Mouse (Mus musculus): ENCODE data around the gene R3hcc1l. TPM values are rescaled to one million over a fixed set of nuclear protein-coding genes. Genes with fewer than 3 reads are reported as not detected.

R3hcc1l gene
- polyA plus RNA-seq, 1 experiment: 0.72 TPM

DNA sequence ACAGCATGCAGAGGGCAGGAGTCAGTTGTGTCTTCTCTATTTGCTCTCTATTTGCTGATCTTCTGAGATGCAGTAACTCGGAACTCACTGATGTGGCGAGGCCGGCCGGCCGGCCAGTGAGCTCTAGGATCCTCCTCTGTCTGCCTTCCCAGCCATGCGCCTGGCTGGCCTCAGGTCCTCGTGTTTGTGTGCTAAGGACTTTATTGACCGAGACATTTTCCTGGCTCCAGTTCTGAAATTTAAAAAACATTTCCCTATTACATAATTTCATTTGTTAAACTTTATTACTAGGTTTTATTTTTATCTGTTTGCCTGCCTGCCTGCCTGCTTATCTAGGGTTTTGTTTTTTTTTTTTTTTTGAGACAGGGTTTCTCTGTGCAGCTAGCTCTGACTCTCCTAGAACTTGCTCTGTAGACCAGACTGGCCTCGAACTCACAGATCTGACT lies 11.5 kb downstream of the R3hcc1l start:
- TF ChIP-seq GATA1 (IDR thresholded peaks at IDR 0.05; ENCODE audit: low read length): no peak

DNA sequence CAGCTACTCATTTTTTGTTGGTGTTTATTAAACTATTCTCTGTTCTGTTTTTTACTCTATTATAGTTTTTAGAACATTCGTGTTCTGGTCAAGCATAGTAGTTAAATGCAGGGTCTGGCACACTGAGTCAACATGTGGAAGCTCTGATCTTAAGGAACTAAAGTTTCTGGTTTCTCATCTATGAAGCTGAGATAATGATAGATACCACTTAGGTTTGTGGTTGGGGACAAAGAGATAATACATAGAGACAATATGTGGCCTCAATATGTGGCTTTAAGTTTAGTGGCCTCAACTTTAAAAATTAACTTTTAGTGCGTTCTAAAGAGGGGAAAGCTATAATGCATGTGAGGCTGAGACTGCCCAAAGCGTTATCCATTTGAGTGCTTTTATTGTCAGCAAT lies 15.9 kb downstream of the R3hcc1l start:
- no peak for TF ChIP-seq GATA1 (IDR thresholded peaks at IDR 0.05; ENCODE audit: low read length)

DNA sequence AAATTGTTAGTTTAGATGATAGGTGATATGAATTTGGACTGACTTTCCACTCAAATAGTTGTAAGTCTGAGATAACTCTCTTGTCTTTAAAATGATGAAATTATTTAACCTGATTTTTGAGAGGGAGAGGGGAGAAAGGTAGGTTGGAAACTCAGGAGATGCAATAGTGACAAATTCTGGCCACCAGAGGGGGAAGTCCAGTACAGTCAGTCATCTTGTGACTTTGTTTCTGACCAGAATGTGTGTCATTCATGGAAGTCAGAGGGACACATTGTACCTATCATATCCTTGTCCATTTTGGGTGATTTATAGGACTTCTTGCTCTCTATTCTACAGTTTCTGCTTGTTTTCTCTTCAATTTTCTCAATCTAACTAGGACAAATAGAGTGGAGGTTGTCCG lies 19.0 kb downstream of the R3hcc1l start:
- no peak for TF ChIP-seq GATA1 (IDR thresholded peaks at IDR 0.05; ENCODE audit: low read length)

DNA sequence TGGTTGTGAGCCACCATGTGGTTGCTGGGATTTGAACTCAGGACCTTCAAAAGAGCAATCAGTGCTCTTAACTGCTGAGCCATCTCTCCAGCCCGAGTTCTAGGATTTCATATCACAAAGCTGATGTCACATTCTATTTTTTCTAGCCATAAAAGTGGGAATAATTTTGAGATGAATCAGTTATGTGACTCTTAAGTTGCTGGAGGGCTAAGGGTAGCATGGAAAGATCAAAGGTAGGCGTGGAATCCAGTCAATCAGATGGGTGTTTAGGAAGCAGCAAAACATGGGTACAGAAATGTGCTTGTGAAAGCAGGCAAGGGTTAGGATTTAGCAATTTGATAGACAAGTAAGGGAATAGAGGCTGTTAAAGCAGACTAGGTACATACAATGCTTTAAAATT lies 20.4 kb downstream of the R3hcc1l start:
- TF ChIP-seq GATA1 (IDR thresholded peaks at IDR 0.05; ENCODE audit: low read length): no peak

DNA sequence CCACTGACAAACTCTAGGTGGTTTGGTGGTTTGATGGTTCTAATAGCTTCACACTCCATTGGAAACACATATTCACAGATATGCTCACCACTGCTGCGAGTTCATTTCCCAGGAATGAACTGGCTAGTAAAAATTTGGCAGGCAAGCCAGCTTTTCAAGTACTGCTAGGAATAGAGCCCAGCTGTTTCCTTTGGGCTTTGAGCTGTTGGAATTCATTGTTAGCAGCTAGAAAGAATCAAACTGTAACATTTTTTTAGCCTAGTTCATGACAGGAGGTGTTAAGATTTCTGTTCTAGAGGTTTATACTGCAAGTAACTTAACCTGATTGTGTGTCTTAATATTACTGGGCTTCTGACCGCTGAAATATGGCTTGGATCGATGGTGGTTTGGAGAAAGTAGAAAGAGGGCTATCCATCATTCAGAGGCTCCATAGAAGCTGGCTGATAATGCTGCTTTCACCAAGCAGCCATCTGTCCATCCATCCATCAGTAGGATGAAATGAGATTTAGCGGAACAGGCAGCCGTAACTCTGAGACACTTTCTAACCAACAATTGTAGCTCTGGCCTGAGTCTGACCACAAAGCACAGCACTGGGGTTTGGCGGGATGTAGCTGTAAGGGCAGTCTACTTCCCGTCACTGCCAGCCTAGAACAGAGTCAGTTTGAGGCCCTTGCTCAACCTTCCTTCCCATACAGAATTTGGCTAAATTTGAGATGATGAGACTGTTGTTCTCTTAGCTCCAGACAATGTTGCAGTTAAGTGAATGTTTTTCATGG lies 21.0 kb downstream of the R3hcc1l start:
- TF ChIP-seq GATA1 (IDR thresholded peaks at IDR 0.05; ENCODE audit: low read length): no peak

DNA sequence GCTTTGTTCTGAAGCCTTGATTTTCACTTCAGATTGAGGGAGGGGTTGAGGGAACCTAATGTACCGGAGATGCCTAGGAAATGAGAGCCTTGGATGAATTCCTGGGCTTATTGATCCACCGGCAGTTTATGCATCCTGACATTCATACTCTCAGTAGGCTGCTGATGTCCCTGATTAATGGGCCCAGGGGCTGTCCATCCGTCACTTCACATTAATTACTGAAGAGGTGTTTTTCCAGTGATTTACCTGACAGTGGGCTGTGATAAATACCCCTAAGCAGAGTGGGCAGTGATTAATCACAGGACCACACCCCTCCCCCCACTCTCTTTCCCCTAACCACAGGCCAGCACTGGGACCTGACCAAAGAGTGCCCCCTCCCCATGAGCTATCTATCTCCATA lies 22.1 kb downstream of the R3hcc1l start:
- TF ChIP-seq GATA1 (IDR thresholded peaks at IDR 0.05; ENCODE audit: low read length): no peak

DNA sequence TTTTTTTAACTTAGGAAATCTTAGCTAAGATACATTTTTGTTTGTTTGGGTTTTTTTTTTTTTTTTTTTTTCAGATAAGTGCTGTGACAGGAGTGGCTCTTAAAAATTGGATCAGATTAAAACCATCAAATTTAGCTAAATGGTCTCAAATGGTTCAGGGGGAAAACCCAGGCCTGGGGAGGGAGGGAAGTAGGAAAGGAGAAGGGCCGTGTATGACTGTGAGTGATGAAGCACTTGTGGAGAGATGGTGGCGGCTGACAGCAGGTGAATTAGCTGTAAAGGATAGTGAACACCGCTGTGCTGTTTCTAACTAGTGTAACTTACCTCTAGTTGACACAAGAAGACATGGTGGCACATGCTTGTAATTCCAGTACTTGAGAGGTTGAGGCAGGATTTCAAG lies 40.1 kb downstream of the R3hcc1l start:
- TF ChIP-seq GATA1 (IDR thresholded peaks at IDR 0.05; ENCODE audit: low read length): no peak

DNA sequence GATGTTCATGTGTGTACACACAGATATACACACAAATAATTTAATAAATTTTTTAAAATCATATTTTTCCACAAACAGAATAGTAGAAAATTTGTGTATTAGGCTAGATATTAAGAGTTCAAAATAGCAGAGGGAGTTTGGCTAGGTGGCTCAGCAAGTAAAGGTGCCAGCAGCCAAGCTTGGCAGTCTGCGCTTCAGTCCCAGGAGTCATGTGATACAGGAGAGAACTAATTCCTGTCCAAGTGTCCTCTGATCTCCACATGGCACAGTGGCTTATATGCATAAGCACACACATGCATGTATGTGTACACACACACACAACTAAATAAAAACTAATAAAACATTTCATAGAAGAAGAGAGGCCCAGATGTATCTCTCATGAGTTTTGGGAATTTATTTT lies 43.4 kb downstream of the R3hcc1l start:
- no peak for TF ChIP-seq GATA1 (IDR thresholded peaks at IDR 0.05; ENCODE audit: low read length)

DNA sequence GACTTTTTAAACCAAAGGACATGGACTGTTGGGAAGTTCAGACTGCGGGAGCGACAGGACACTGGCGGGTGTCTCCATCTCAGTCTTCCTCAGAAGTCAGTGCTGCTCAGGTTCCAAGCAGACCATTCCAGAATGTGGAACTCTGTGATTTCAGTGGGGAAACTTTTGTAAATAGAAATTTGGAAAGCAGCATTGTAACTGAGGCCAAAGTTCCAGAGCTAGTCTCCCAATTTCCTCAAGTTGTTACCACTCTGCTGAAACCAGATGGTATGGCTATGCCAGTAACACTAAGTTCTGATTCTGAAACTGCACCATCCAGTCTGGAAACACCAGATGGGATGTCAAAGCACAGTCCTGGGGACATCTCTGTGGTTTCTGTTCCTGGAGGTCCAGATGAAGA lies 44.4 kb downstream of the R3hcc1l start:
- TF ChIP-seq GATA1 (IDR thresholded peaks at IDR 0.05; ENCODE audit: low read length): no peak

DNA sequence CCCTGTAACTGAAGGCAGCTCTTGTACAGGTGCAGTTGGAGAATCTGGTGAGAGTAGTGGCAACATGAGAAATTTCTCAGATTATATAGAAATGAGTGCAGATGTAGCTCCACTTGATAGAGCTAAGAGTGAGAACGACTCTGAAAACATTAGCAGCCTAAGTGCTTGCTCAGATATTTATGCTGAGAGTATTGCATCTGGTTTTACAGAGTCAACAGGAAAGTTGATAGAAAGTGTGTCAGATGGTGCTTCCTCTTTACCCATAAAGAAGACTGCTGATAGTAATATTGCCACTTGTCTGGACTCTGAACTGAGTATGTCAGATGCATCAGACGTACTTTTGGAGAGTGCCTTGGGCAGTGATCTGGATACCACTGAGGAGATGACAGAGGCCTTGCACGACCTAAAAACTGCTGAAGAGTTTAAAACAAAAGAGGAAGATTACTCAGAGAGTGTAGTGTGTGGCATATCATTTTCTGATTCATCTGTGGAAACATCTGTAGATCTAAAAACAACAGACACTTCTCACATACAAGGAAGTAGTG lies 45.2 kb downstream of the R3hcc1l start:
- TF ChIP-seq GATA1 (IDR thresholded peaks at IDR 0.05; ENCODE audit: low read length): no peak

DNA sequence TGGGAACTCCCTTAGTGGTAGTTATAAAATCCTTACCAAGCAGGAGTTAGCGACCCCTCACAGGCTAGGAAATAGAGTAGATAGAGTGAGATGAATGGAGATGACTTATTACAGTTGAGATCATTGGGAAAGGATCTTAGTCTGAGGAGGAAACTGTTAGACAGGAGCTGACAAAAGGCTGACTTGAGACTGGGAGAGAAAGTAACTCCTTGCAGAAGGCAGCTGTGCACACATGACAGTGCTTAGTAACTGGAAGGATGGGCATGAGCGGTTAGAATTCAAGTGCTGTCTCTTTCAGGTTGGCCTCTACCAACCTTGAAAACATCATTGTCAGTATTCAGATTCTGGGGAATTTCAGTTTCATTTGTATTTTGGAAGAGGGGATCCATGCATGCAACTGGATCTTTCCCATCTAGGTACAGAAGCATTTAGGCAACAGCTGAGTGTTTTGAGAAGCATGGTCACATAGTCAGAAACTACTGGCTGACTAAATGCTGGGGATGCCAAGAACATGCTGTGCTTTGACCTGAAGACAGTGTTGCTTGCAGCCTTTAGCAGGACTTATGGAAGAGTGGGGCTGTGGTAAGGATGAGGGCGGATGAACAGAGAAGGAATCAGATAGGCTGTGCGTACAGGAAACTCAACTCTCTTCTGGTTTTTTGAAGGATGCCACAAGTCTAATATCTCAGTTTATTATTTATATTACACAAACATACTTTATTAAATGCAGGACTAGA lies 47.9 kb downstream of the R3hcc1l start:
- no peak for TF ChIP-seq GATA1 (IDR thresholded peaks at IDR 0.05; ENCODE audit: low read length)

DNA sequence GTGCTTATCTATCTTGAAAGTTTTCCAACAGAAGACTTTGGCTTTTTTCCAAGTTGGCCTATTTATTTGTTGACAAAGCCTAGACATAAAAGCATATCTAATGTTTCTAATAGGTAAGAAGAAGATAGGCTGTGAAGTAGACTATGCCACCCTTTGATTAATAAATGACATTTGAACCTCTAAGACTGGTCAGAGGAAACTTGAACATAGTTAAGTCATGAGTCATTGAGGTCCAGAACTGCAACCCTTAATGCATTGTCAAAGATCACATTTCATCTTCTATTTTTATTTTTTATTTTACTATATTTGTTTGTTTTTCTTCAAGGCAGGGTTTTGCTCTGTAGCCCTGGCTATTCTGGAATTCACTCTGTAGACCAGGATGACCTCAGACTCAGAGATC lies 48.5 kb downstream of the R3hcc1l start:
- no peak for TF ChIP-seq GATA1 (IDR thresholded peaks at IDR 0.05; ENCODE audit: low read length)

DNA sequence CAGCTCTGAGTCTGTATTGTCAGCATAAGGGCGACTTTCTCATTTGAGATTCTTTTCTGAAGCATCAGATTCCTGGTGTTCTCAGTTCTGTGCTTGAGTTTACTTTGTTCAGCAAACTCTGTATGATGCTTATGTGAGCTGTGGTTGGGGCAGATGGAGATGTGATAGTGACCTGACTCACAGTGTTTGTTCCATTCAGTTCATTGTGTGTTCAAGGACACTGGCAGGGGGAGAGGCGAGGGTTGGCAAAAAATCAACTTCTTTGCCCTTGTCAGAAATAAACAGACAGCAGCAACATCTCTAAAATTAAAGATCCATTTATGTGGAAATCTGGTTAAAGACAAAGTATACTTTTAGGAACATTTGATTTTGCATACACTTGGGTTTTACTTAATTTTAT lies 50.5 kb downstream of the R3hcc1l start:
- no peak for TF ChIP-seq GATA1 (IDR thresholded peaks at IDR 0.05; ENCODE audit: low read length)

DNA sequence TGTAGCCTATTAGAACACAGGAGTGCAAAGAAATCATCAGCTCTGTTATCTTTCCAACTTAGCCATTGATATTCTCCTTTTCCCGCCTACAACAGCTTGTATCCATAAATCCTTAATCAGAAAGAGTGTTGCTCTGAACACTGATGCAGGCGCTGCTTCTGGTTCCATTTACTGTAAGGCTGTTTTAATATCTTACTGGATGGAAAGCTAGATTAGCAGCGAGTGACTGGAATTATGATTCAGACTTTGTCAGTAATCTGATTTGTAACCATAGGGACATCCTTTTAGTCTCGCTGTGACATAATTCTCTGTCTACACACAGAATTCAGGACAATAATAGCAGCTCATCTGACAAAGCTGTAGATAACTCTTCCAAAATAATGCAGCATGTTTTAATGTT lies 52.7 kb downstream of the R3hcc1l start:
- TF ChIP-seq GATA1 (IDR thresholded peaks at IDR 0.05; ENCODE audit: low read length): no peak

DNA sequence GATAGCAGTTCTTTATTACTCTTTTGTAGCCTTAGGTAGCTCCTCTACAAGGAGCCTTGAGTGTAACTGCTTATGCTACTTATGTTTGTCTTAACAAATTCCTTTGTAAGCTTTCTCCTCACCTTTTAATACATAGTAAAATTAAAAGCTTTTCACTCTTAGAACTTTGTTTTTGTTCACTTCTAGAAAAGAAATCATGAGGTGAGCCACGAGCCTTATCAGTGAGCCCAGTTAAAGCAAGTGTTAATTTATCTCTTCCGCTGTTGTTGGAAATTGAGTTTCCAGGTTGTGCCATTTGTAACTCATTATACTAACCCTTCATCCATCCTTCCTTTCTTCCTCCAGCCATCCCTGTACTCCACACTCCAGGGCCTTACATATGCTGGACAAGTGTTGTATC lies 56.8 kb downstream of the R3hcc1l start:
- no peak for TF ChIP-seq GATA1 (IDR thresholded peaks at IDR 0.05; ENCODE audit: low read length)

DNA sequence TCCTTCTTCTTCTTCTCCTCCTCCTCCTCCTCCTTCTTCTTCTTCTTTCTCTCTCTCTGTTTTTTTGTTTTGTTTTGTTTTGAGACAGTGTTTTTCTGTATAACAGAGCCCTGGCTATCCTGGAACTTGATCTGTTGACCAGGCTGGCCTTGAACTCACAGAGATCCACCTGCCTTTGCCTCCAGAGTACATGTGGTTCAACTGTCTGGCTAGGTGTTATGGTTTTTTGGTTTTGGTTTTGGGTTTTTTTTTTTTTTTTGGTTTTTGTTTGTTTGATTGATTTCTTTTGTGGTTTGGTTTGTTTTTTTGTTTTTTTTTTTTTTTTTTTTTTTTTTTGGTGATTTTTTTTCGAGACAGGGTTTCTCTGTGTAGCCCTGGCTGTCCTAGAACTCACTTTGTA lies 58.3 kb downstream of the R3hcc1l start:
- no peak for TF ChIP-seq GATA1 (IDR thresholded peaks at IDR 0.05; ENCODE audit: low read length)

DNA sequence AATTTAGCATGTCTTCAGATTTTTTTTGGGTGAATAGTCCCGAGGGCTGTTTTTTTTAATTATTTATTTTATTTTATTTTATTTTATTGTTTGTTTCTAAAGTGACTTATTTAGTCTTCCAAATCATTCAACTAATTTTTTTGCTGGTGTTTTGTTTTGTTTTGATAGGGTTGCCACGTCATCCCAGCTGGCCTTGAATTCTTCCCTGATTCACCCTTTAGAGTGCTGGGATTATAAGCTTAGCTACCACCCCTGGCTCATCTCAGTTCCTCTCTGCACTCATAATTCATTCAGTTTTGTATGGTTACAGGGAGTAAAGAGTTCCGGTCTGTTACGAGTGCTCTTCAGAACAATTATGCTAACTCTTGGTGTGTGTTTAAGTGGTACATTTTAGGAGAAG lies 60.1 kb downstream of the R3hcc1l start:
- no peak for TF ChIP-seq GATA1 (IDR thresholded peaks at IDR 0.05; ENCODE audit: low read length)

Measured in G1E-ER4 (cell line).